Mouse (Mus musculus) left cerebral cortex, adult 2 months (tissue): ENCODE data around the gene Btbd9. TPM values are rescaled to one million over a fixed set of nuclear protein-coding genes. Genes with fewer than 3 reads are reported as not detected.

Source experiments
- DNase-seq, 2 experiments: peaks; one replicate each; pipeline ENCODE4 v3.0.0; 2021 to 2022; ENCODE audit warnings: low spot score in 2 of 2, mixed read lengths in 1 of 2; ENCODE audit errors: extremely low spot score in 1 of 2
- H3K27ac ChIP-seq: fragments of 200-600 bp; 2 replicates; pipeline ENCODE4 v1.8.1; 2022
- H3K4me3 ChIP-seq: fragments of 200-600 bp; 2 replicates; pipeline ENCODE4 v1.8.1; 2022
- CTCF ChIP-seq: fragments of 200-600 bp; IDR thresholded peaks from 2 replicates; pipeline ENCODE4 v1.8.1; 2022; ENCODE audit warnings: antibody characterized with exemption, mild to moderate bottlenecking, moderate library complexity
- intact Hi-C: fragments of 180-260 bp; cut with DNase I; formaldehyde crosslinking; loops from one replicate; pipeline ENCODE4 v1.15.1; 2025
- total RNA-seq, 2 experiments: library from RNA; stranded (reverse); gene quantifications; 2 replicates each; pipeline ENCODE4 v1.2.3; 2021

Gene Btbd9
- total RNA-seq, 2 experiments from 2014 or later = 102 to 104 TPM

- Histone ChIP-seq H3K27ac (peak overlapping the region; percentile 65), H3K4me3 (no peak overlapping the region)
- no peak for TF ChIP-seq CTCF
- DNase-seq = no peak
- intact Hi-C loops = loop anchor here (2.0 to 10.0 kb wide), 7 partner anchors 13 to 453 kb away; partner anchors contain the start of gene Zfand3
Observed at GRCm38 (mm10) chr17:30457486-30457885, 118.8 kb downstream of the Btbd9 start.

GRCm38 (mm10) chr17:30456293-30456692, 120.0 kb downstream of the Btbd9 start:
- Histone ChIP-seq H3K27ac (no peak overlapping the region), H3K4me3 (no peak overlapping the region)
- no peak for TF ChIP-seq CTCF
- intact Hi-C loops = loop anchor here (2.0 to 10.0 kb wide), 7 partner anchors 15 to 451 kb away; partner anchors contain the start of gene Zfand3
- no peak for DNase-seq

DNA sequence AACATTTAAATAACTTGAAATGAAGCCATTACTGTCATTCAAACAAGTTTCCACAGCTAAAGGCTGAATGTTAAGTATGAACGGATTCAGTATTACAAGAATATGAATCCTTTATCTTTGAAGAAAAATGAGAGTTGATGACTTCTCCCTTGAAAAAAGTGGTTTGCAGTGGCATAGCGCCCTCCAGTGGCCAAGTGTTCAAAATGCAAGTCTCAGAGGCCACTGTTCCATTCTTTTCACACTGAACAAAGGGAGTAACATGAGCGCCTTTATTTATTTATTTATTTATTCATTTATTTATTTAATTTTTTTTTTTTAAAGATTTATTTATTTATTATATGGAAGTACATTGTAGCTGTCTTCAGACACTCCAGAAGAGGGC, 121.4 kb downstream of the Btbd9 start:
- peak; percentile 90 for TF ChIP-seq CTCF
- intact Hi-C loops = loop anchor here (1.0 to 10.0 kb wide), 8 partner anchors 42 to 568 kb away; partner anchors contain the start of gene Zfand3

DNA sequence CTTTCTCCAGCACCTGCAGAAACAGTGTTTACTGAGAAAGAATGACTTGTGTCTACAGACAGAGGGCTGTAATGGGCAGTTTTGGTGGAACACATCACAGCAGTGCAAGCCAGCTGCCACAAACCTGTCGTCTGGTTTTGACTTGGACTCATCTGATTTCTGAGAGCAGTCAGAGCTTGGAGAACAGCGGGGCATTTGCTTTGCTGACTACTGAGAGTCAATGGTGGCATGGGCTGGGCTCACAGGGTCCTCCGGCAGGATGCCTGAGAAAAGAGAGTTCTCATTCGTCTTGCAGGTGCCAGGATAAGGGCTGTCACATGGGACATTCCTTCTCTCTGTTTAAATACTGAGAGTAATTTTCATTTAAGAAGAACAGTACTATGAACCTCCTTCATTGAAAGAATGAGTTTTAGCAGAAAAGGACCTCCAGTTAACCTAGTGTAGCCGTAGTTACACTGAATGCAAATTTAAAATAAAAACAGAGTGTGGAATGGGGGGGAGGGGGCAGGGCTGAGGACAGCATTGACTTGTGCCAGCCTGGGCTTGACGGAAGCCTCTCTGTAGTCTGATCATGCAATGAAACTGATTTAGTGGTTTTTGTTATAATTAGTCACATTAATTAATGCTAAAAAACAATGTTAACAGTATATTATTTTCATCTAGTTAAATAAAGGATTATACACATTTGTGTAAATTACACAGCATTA, 122.0 kb downstream of the Btbd9 start:
- Histone ChIP-seq H3K4me3 (no peak overlapping the region), H3K27ac (no peak overlapping the region)
- intact Hi-C loops = loop anchor here (1.0 to 10.0 kb wide), 4 partner anchors 390 to 568 kb away; partner anchors contain the start of gene Zfand3
- no peak for DNase-seq
- TF ChIP-seq CTCF = no peak

More for the DNA sequence above, 121.4 kb downstream of the Btbd9 start:
- H3K27ac ChIP-seq = no peak overlapping the region
- peak; percentile 81 to 86 for DNase-seq
- H3K4me3 ChIP-seq = no peak overlapping the region

GRCm38 (mm10) chr17:30453272-30453671, 123.0 kb downstream of the Btbd9 start:
- Histone ChIP-seq H3K27ac (no peak overlapping the region), H3K4me3 (no peak overlapping the region)
- TF ChIP-seq CTCF = no peak
- intact Hi-C loops = loop anchor here (10.0 kb wide), 1 partner anchor 448 kb away; the partner anchor contains the start of gene Zfand3
- no peak for DNase-seq

- H3K4me3 ChIP-seq = no peak overlapping the region
- H3K27ac ChIP-seq = no peak overlapping the region
- DNase-seq = no peak
- intact Hi-C loops = loop anchor here (10.0 kb wide), 1 partner anchor 448 kb away; the partner anchor contains the start of gene Zfand3
- TF ChIP-seq CTCF = no peak
Observed at GRCm38 (mm10) chr17:30452363-30452762, 123.9 kb downstream of the Btbd9 start.

GRCm38 (mm10) chr17:30448562-30448961, 127.7 kb downstream of the Btbd9 start:
- no peak for TF ChIP-seq CTCF
- H3K4me3 ChIP-seq = no peak overlapping the region
- intact Hi-C loops = no loop called here
- no peak for DNase-seq
- no peak overlapping the region for H3K27ac ChIP-seq

GRCm38 (mm10) chr17:30445805-30446441, 130.4 kb downstream of the Btbd9 start:
- Histone ChIP-seq H3K27ac (no peak overlapping the region), H3K4me3 (no peak overlapping the region)
- intact Hi-C loops = no loop called here
- no peak; the same call in 1 of the 2 replicates for TF ChIP-seq CTCF
- no peak for DNase-seq

DNA sequence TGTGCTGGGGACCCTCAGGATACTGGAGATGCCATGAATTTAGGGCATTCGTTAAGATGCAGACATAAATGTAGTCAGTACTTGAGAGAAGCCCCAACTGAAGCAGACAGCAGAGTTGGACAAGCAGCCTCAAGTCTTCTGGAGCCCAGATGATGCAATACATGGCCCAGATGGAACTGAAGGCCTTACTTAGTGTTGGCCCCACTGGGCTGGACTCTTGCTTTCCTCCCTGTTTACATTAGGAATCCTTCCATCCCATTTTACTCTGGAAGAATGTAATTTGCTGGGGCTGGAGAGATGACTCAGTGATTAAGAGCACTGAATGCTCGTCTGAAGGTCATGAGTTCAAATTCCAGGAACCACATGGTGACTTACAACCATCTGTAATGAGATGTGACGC, 136.6 kb downstream of the Btbd9 start:
- intact Hi-C loops = no loop called here
- Histone ChIP-seq H3K27ac (no peak overlapping the region), H3K4me3 (no peak overlapping the region)
- TF ChIP-seq CTCF = no peak
- no peak for DNase-seq

- intact Hi-C loops = no loop called here
- peak in 1 of 2 experiments; percentile 7 for DNase-seq
- no peak overlapping the region for H3K4me3 ChIP-seq
- H3K27ac ChIP-seq = no peak overlapping the region
- no peak for TF ChIP-seq CTCF
Observed at GRCm38 (mm10) chr17:30438786-30439185, 137.5 kb downstream of the Btbd9 start.

DNA sequence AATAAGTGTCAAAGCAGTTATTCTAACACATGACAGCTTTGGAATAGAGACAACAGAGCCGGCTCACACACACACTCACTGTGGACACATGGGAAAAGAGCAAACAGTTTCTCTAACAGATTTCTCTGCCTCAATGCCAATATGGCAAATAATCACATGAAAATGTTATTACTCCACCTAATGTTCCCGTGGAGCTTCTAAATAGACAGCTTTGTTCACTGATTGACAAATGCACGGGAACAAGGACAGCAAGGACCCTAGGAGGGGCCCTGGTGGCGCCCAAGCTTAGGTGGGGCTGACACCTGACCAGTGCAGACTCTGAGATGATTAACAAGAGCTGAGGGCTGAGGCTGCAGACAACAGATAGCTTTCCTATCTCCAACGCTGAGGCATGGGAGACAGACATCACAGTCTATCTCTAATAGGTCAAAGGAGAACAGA, 140.2 kb downstream of the Btbd9 start:
- H3K27ac ChIP-seq = no peak overlapping the region
- intact Hi-C loops = no loop called here
- no peak for TF ChIP-seq CTCF

GRCm38 (mm10) chr17:30435478-30435877, 140.8 kb downstream of the Btbd9 start:
- Histone ChIP-seq H3K4me3 (no peak overlapping the region), H3K27ac (no peak overlapping the region)
- intact Hi-C loops = no loop called here
- no peak for TF ChIP-seq CTCF
- no peak for DNase-seq

More for the DNA sequence above, 140.2 kb downstream of the Btbd9 start:
- no peak overlapping the region for H3K4me3 ChIP-seq
- peak in 1 of 2 experiments; percentile 6 for DNase-seq
